Mouse (Mus musculus): ENCODE results near the gene Dock6.
"Not testable (repeated sequence)": the region's sequence is repeated elsewhere in the genome, so short reads cannot be mapped to it uniquely, and the experiment has no call there.

GRCm38 (mm10) chr9:21786309-21786708, 66.1 kb downstream of the Dock6 start:
- TF ChIP-seq CTCF (IDR thresholded peaks at IDR 0.05 in 2 of 3, conservative IDR thresholded peaks at IDR 0.05 in 1 of 3; ENCODE audit: control insufficient read depth in 1 of 3, insufficient read depth in 1 of 3, low read depth in 2 of 3, low read length in 3 of 3, poor library complexity in 1 of 3, severe bottlenecking in 1 of 3); POLR2A (IDR thresholded peaks at IDR 0.05; ENCODE audit: control insufficient read depth in 1 of 2, insufficient read depth in 1 of 2, low read depth in 1 of 2, low read length in 2 of 2, poor library complexity in 1 of 2); ETS1 (IDR thresholded peaks at IDR 0.05; ENCODE audit: low read depth, low read length); ZC3H11A (IDR thresholded peaks at IDR 0.05; ENCODE audit: low read depth, low read length): not testable (repeated sequence)
